Mouse (Mus musculus) lung, postnatal 0 days (tissue): Measurements from ENCODE around the gene Xrcc5. TPM values are rescaled to one million over a fixed set of nuclear protein-coding genes. Genes with fewer than 3 reads are reported as not detected.
A peak's percentile ranks its signal among the peaks of the same experiment; 100 is the strongest.

Experiments used
- ATAC-seq: fragments of 200-750 bp; cut with Nextera tagmentation; 2 replicates; pipeline ENCODE4 v1.8.0; 2017; ENCODE audit warnings: moderate library complexity
- DNase-seq: peaks from one replicate; pipeline ENCODE4 v3.0.0-alpha.2; 2016; ENCODE audit warnings: low spot score
- H3K27ac ChIP-seq: fragments of 300-500 bp; sonication (generic); 2 replicates; pipeline ENCODE4 v1.5.1; 2014; ENCODE audit warnings: antibody characterized with exemption, mild to moderate bottlenecking, low read length, mixed read lengths
- H3K27me3 ChIP-seq: fragments of 300-500 bp; sonication (generic); replicated peaks from 2 replicates; pipeline ENCODE4 v1.6.1; 2014; ENCODE audit warnings: low read length, mixed read lengths; ENCODE audit not compliant: insufficient read depth
- H3K36me3 ChIP-seq: fragments of 300-500 bp; sonication (generic); 2 replicates; pipeline ENCODE4 v1.6.1; 2014; ENCODE audit warnings: low read length, mixed read lengths; ENCODE audit not compliant: insufficient read depth
- H3K4me1 ChIP-seq: fragments of 300-500 bp; sonication (generic); 2 replicates; pipeline ENCODE4 v1.6.1; 2014; ENCODE audit warnings: antibody characterized with exemption, low read depth, low read length, mixed read lengths; ENCODE audit not compliant: insufficient read depth
- H3K4me2 ChIP-seq: fragments of 300-500 bp; sonication (generic); replicated peaks from 2 replicates; pipeline ENCODE4 v1.6.1; 2014; ENCODE audit warnings: low read depth, mild to moderate bottlenecking, low read length, moderate library complexity, mixed read lengths
- H3K4me3 ChIP-seq: fragments of 300-500 bp; sonication (generic); 2 replicates; pipeline ENCODE4 v1.5.1; 2014; ENCODE audit warnings: low read depth, low read length
- H3K9ac ChIP-seq: fragments of 300-500 bp; sonication (generic); replicated peaks from 2 replicates; pipeline ENCODE4 v1.6.1; 2014; ENCODE audit warnings: low read depth, mild to moderate bottlenecking
- H3K9me3 ChIP-seq: fragments of 300-500 bp; sonication (generic); 2 replicates; pipeline ENCODE4 v1.6.1; 2016; ENCODE audit warnings: low read length, mixed read lengths
- CTCF ChIP-seq: IDR thresholded peaks from 2 replicates; pipeline ENCODE4 v1.5.1; 2016; ENCODE audit warnings: antibody characterized with exemption, mild to moderate bottlenecking
- EP300 ChIP-seq: IDR thresholded peaks from 2 replicates; pipeline ENCODE4 v1.6.1; 2016; ENCODE audit warnings: antibody characterized with exemption, mild to moderate bottlenecking, control low read depth
- WGBS: fragments of 180-500 bp; shearing (Covaris S2); extraction: QIAGEN DNeasy Blood & Tissue Kit; methylation state at CpG from one replicate; pipeline ENCODE4 v1.1.7; 2014; 5-methylcytosine and 5-hydroxymethylcytosine counted together
- polyA plus RNA-seq: library from polyadenylated mRNA; unstranded; fragments of >200 nt; fragmentation: Nextera tagmentation; extraction: Ambion mirVana; gene quantifications from 2 replicates; pipeline ENCODE4 v1.2.1, GENCODE M21; 2015

The Xrcc5 gene
- polyA plus RNA-seq, 1 experiment from 2014 or later: 10.3 TPM

DNA sequence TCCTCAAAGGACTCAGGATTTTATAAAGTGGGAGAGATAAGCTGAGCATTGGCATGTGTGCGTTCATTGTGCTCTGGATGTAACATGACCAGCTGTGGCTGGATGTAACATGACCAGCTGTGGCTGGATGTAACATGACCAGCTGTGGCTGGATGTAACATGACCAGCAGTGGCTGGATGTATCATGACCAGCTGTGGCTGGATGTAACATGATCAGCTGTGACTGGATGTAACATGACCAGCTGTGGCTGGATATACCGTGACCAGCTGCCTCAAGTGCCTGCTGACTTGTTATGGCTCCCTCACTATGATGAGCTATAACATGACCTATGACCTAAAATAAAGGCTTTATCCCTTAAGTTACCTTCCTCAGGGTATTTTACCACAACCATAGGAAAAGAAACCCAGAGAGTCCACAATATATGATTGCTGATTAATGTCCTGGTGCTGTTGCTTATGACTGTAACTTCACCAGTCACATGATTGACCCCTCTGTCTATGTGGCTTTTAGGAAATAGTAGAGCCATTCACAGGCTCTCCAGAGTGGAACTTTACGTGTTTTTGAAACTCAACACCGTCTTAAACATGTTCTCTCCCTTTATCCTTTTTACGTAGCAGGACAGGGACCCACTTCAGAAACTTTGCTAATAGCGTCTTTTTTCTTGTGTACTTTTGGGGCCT lies 2.7 kb downstream of the Xrcc5 start:
- no peaks in the 10 kb centered on the region for H3K9me3 ChIP-seq
- DNase-seq (peak; percentile 39), ATAC-seq (no peak)
- TF ChIP-seq CTCF (no peak), EP300 (no peak)
- H3K36me3 ChIP-seq: no peaks in the 10 kb centered on the region
- no peak overlapping the region for H3K9ac ChIP-seq
- 61% methylated on average over 6 of the region's 6 CpGs for WGBS
- H3K4me2 ChIP-seq: no peak overlapping the region
- no peak overlapping the region for H3K27ac ChIP-seq
- H3K4me3 ChIP-seq: no peak overlapping the region
- no peaks in the 10 kb centered on the region for H3K4me1 ChIP-seq
- no peaks in the 10 kb centered on the region for H3K27me3 ChIP-seq

DNA sequence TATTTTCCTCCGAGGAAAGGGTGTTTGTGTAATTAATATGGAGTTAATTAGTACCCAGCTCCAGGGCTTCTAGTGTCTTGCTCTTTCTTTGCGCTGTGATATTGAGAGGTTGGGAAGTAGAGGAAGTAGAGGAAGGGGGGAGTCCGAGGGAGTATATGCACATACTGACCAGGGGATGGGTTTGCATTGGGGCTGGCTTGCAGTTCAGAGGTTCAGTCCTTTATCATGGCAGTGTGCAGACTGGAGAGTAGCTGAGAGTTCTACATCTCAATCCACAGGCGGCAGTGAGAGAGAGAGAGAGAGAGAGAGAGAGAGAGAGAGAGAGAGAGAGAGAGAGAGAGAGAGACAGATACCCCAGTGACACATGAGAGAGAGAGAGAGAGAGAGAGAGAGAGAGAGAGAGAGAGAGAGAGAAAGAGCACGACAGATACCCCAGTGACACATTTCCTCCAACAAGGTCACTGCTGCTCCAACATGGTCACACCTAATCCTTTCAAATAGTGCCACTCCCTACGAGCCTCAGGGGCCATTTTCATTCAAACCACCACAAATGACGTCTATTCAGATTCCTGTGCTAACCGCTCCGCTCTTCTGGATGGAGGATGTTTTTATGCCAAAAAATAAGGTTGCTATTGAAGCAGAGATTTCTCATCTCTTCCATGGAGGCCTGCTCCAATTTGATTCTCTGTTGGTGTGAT lies 5.6 kb downstream of the Xrcc5 start:
- H3K27me3 ChIP-seq: no peaks in the 10 kb centered on the region
- TF ChIP-seq EP300 (no peak), CTCF (no peak)
- H3K27ac ChIP-seq: no peak overlapping the region
- no peaks in the 10 kb centered on the region for H3K4me1 ChIP-seq
- WGBS: 82% methylated on average over 9 of the region's 9 CpGs
- H3K4me2 ChIP-seq: no peak overlapping the region
- no peak for ATAC-seq
- H3K9me3 ChIP-seq: no peaks in the 10 kb centered on the region
- H3K4me3 ChIP-seq: no peak overlapping the region
- no peak overlapping the region for H3K9ac ChIP-seq
- no peaks in the 10 kb centered on the region for H3K36me3 ChIP-seq
- DNase-seq: no peak

DNA sequence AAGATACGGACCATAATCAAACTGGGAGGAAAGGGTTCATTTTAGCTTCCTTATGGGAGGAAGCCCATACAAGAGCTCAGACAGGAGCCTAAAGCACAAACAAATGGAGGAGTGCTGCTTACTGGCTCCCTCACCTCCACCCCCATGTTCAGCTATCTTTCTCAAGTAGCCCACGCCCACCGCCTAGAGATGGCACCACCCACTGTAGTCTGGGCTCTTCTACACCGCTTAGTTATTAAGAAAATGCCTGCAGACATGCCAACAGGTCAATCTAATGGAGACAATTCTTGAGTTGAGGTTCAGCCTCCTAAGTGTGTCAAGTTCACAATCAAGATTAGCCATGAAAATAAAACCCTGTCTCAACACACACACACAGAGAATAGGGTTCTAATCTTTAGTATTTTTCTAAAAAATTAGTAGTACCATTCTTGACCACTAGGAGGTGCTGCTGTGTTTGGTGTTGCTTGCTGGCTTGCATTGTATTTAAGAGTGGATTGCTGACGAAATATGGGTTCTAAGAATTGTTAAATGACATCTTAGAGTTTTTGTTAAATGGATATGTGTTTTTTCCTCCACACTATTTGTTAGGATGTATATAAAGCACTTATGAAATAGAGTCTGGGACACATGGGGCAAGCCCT lies 6.3 kb downstream of the Xrcc5 start:
- 77% methylated on average over 5 of the region's 5 CpGs for WGBS
- Histone ChIP-seq H3K4me1 (no peaks in the 10 kb centered on the region), H3K9me3 (no peaks in the 10 kb centered on the region), H3K9ac (no peak overlapping the region), H3K4me2 (no peak overlapping the region), H3K27me3 (no peaks in the 10 kb centered on the region), H3K36me3 (no peaks in the 10 kb centered on the region), H3K27ac (no peak overlapping the region), H3K4me3 (no peak overlapping the region)
- peak; percentile 67 for DNase-seq
- ATAC-seq: no peak
- TF ChIP-seq EP300 (no peak), CTCF (peak; percentile 85)

DNA sequence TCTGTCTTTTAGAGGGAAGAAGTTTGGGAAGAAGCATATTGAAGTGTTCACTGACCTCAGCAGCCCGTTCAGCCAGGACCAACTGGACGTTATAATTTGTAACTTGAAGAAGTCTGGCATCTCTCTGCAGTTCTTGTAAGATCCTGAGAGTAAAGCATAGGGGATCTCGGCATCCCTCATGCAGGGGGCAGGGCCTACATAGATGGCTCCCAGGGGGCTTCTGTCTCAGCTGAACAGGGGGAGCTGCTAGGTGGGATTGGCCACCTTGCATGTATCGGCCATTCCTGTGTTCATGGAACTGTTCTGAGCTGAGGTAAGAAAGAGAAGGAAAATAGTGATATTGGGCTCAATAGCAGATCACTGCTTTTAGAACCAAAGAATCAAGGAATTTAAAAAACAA lies 8.2 kb downstream of the Xrcc5 start:
- Histone ChIP-seq H3K4me3 (no peak overlapping the region), H3K36me3 (no peaks in the 10 kb centered on the region), H3K27me3 (no peaks in the 10 kb centered on the region), H3K27ac (no peak overlapping the region), H3K4me2 (no peak overlapping the region), H3K9me3 (no peaks in the 10 kb centered on the region), H3K4me1 (no peaks in the 10 kb centered on the region), H3K9ac (no peak overlapping the region)
- DNase-seq (no peak), ATAC-seq (no peak)
- TF ChIP-seq CTCF: no peak
- no peak for TF ChIP-seq EP300
- 80% methylated on average over 4 of the region's 4 CpGs for WGBS

DNA sequence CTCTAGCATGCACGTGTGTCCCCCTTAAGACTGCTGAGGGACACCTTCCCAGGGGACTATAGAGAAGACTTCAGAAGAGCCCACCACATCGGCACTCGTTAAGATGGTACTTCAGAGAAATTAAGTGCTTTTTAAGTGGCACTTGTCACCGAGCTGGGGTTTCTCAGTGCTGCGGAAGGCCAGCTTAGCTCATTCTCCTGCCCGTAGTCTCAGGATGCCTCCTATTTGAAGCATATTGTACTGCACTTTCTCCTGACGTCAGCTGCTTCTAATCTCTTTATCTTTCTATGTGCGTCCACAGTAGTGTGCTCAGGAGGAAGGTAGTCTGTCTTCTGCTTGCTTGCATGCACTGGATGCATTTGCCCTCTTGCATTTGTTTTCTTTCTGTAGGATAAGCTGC lies 9.2 kb downstream of the Xrcc5 start:
- Histone ChIP-seq H3K36me3 (no peaks in the 10 kb centered on the region), H3K4me2 (no peak overlapping the region), H3K9me3 (no peaks in the 10 kb centered on the region), H3K4me1 (no peaks in the 10 kb centered on the region), H3K9ac (no peak overlapping the region), H3K27ac (no peak overlapping the region), H3K27me3 (no peaks in the 10 kb centered on the region), H3K4me3 (no peak overlapping the region)
- TF ChIP-seq CTCF (peak; percentile 22), EP300 (no peak)
- peak; percentile 47 for ATAC-seq
- 47% methylated on average over 8 of the region's 8 CpGs for WGBS
- DNase-seq: peak; percentile 26

DNA sequence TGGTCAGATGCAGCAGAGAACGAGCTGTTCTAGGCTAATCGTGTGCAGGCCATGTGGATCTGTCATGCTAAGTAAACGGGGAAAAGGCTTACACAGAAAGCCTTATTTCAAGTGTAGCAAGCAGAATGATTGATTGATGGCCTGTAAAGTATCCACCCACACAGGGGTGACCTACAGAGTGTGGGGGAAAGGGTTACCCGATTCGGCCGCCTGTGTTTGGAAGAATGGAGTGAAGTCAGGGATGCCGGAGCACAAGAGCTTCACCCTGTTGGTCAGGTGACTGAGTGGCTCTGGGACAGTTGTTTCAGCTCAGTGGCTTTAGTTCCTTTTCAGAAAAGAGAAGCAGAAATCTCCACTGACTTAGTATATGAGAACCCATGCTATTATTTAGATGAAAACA lies 9.7 kb downstream of the Xrcc5 start:
- Histone ChIP-seq H3K4me1 (no peaks in the 10 kb centered on the region), H3K4me3 (no peak overlapping the region), H3K9ac (no peak overlapping the region), H3K9me3 (no peaks in the 10 kb centered on the region), H3K36me3 (no peaks in the 10 kb centered on the region), H3K27ac (no peak overlapping the region), H3K27me3 (no peaks in the 10 kb centered on the region), H3K4me2 (no peak overlapping the region)
- no peak for ATAC-seq
- DNase-seq: no peak
- TF ChIP-seq EP300 (no peak), CTCF (no peak)
- 45% methylated on average over 7 of the region's 7 CpGs for WGBS
